In genomic region chr1:156197588-156197987, GRCm38 (mm10) we compare ENCODE assay signal across 15 mouse cellular contexts. TPM values are rescaled to one million over a fixed set of nuclear protein-coding genes. Genes with fewer than 3 reads are reported as not detected.
"Had no signal": no experiment of that assay in that cellular context is flagged by ENCODE, and none has a peak within 500 bp of the region (broad histone marks: within the 10 kb centered on the region; RNA-seq: fewer than 3 reads in every experiment).

No protein-coding gene starts in this region.

- H3K9ac ChIP-seq: limb, embryonic 13.5 days; liver, embryonic 14.5 days; midbrain, embryonic 13.5 days had no signal

- ATAC-seq: inflammation-experienced regulatory T-cells, adult 6 months; intestine, postnatal 0 days; midbrain, embryonic 13.5 days had no signal

- H3K4me3 ChIP-seq: limb, embryonic 13.5 days; midbrain, embryonic 13.5 days had no signal

- H3K9me3 ChIP-seq: limb, embryonic 13.5 days had no signal

- DNase-seq: kidney, adult 8-10 months; kidney, postnatal 25 days; left cerebral cortex, postnatal 4 days; lung, adult 18-20 months; right cerebral cortex, postnatal 4 days; spleen, adult 18-20 months; thymus, adult 2 months; thymus, postnatal 25 days had no signal

- H3K36me3 ChIP-seq: limb, embryonic 13.5 days; midbrain, embryonic 13.5 days had no signal

- H3K27ac ChIP-seq: limb, embryonic 13.5 days; liver, embryonic 14.5 days; midbrain, embryonic 13.5 days had no signal

- H3K4me2 ChIP-seq: limb, embryonic 13.5 days; midbrain, embryonic 13.5 days had no signal

RNA-seq across cellular contexts. Expression of gene Fam163a, which starts 7.2 kb away (rescaled TPM):
- total RNA-seq: liver, adult 2 months; megakaryocyte-erythroid progenitor cell, adult 5-6 weeks had no signal
- polyA plus RNA-seq: inflammation-experienced regulatory T-cells, adult 6 months had no signal
